Mouse (Mus musculus) intestine, embryonic 16.5 days (tissue): ENCODE measurements around the gene Tmem39b. TPM values are rescaled to one million over a fixed set of nuclear protein-coding genes. Genes with fewer than 3 reads are reported as not detected.
"Not testable (repeated sequence)": the region's sequence is repeated elsewhere in the genome, so short reads cannot be mapped to it uniquely, and the experiment has no call there.

Experiments
- ATAC-seq: fragments of 200-750 bp; cut with Nextera tagmentation; 2 replicates; pipeline ENCODE4 v1.8.0; 2017; ENCODE audit warnings: moderate TSS enrichment, moderate library complexity
- H3K27ac ChIP-seq: fragments of 300-500 bp; sonication (generic); 2 replicates; pipeline ENCODE4 v1.5.1; 2014; ENCODE audit warnings: mild to moderate bottlenecking, low read length
- H3K27me3 ChIP-seq: fragments of 300-500 bp; sonication (generic); replicated peaks from 2 replicates; pipeline ENCODE4 v1.6.1; 2014; ENCODE audit warnings: low read length, control low read depth, mixed read lengths; ENCODE audit not compliant: control insufficient read depth, insufficient read depth
- H3K36me3 ChIP-seq: fragments of 300-500 bp; sonication (generic); 2 replicates; pipeline ENCODE4 v1.6.1; 2014; ENCODE audit warnings: low read length, control low read depth; ENCODE audit not compliant: control insufficient read depth, insufficient read depth
- H3K4me1 ChIP-seq: fragments of 300-500 bp; sonication (generic); 2 replicates; pipeline ENCODE4 v1.6.1; 2014; ENCODE audit warnings: low read length, control low read depth, mixed read lengths; ENCODE audit not compliant: control insufficient read depth, insufficient read depth
- H3K4me2 ChIP-seq: fragments of 300-500 bp; sonication (generic); 2 replicates; pipeline ENCODE4 v1.6.1; 2014; ENCODE audit warnings: low read depth, low read length, control low read depth
- H3K4me3 ChIP-seq: fragments of 300-500 bp; sonication (generic); 2 replicates; pipeline ENCODE4 v1.5.1; 2014; ENCODE audit warnings: mild to moderate bottlenecking, low read length
- H3K9ac ChIP-seq: fragments of 300-500 bp; sonication (generic); 2 replicates; pipeline ENCODE4 v1.6.1; 2014; ENCODE audit warnings: low read depth, low read length
- H3K9me3 ChIP-seq: fragments of 300-500 bp; sonication (generic); 2 replicates; pipeline ENCODE4 v1.6.1; 2016; ENCODE audit warnings: low read length, control low read depth; ENCODE audit not compliant: control insufficient read depth
- WGBS: fragments of 180-500 bp; shearing (Covaris S2); extraction: QIAGEN DNeasy Blood & Tissue Kit; methylation state at CpG from one replicate; pipeline ENCODE4 v1.1.7; 2014; 5-methylcytosine and 5-hydroxymethylcytosine counted together
- polyA plus RNA-seq: library from polyadenylated mRNA; unstranded; fragments of >200 nt; fragmentation: Nextera tagmentation; extraction: Ambion mirVana; gene quantifications from 2 replicates; pipeline ENCODE4 v1.2.1, GENCODE M21; 2015

The Tmem39b gene
- polyA plus RNA-seq, 1 experiment from 2014 or later, result 10.6 TPM

GRCm38 (mm10) chr4:129736173-129736572, 39.5 kb upstream of the Tmem39b start:
- WGBS, result 88% methylated on average over 1 of the region's 1 CpGs
- no peaks in the 10 kb centered on the region for H3K36me3 ChIP-seq
- H3K27ac ChIP-seq, result no peak overlapping the region
- no peak overlapping the region for H3K4me3 ChIP-seq
- H3K27me3 ChIP-seq, result no peaks in the 10 kb centered on the region
- no peak overlapping the region for H3K9ac ChIP-seq
- H3K4me1 ChIP-seq, result peaks cover 10% of the 10 kb centered on the region; the same call in 1 of the 2 replicates
- no peak for ATAC-seq
- H3K4me2 ChIP-seq, result no peak overlapping the region
- H3K9me3 ChIP-seq, result no peaks in the 10 kb centered on the region

- not testable (repeated sequence) for H3K9ac ChIP-seq, ATAC-seq, H3K4me1 ChIP-seq, H3K4me3 ChIP-seq, H3K9me3 ChIP-seq, H3K27ac ChIP-seq, H3K4me2 ChIP-seq, H3K27me3 ChIP-seq, H3K36me3 ChIP-seq
- 93% methylated on average over 3 of the region's 4 CpGs for WGBS
Observed at GRCm38 (mm10) chr4:129735485-129735884, 38.8 kb upstream of the Tmem39b start.

GRCm38 (mm10) chr4:129731423-129731822, 34.8 kb upstream of the Tmem39b start:
- Histone ChIP-seq H3K27me3 (no peaks in the 10 kb centered on the region), H3K9ac (no peak overlapping the region), H3K4me1 (no peaks in the 10 kb centered on the region), H3K4me2 (no peak overlapping the region), H3K36me3 (no peaks in the 10 kb centered on the region), H3K27ac (no peak overlapping the region), H3K4me3 (no peak overlapping the region), H3K9me3 (no peaks in the 10 kb centered on the region)
- ATAC-seq, result no peak
- WGBS, result 87% methylated on average over 5 of the region's 5 CpGs

GRCm38 (mm10) chr4:129716310-129716709, 19.7 kb upstream of the Tmem39b start:
- no peaks in the 10 kb centered on the region for H3K4me1 ChIP-seq
- no peak overlapping the region for H3K4me2 ChIP-seq
- H3K9me3 ChIP-seq, result no peaks in the 10 kb centered on the region
- WGBS, result 92% methylated on average over 9 of the region's 9 CpGs
- no peak overlapping the region for H3K4me3 ChIP-seq
- no peak overlapping the region for H3K9ac ChIP-seq
- peaks cover 9% of the 10 kb centered on the region; the same call in 1 of the 2 replicates for H3K36me3 ChIP-seq
- no peak for ATAC-seq
- H3K27ac ChIP-seq, result no peak overlapping the region
- no peaks in the 10 kb centered on the region for H3K27me3 ChIP-seq

- no peak overlapping the region for H3K9ac ChIP-seq
- H3K4me1 ChIP-seq, result no peaks in the 10 kb centered on the region
- no peak for ATAC-seq
- 76% methylated on average over 8 of the region's 8 CpGs for WGBS
- H3K4me3 ChIP-seq, result no peak overlapping the region
- no peaks in the 10 kb centered on the region for H3K27me3 ChIP-seq
- no peaks in the 10 kb centered on the region for H3K9me3 ChIP-seq
- peaks cover 8% of the 10 kb centered on the region for H3K36me3 ChIP-seq
- H3K27ac ChIP-seq, result no peak overlapping the region
- H3K4me2 ChIP-seq, result no peak overlapping the region
Observed at GRCm38 (mm10) chr4:129709486-129710129, 13.0 kb upstream of the Tmem39b start.

- Histone ChIP-seq H3K4me1 (peaks cover 7% of the 10 kb centered on the region), H3K36me3 (peaks cover 14% of the 10 kb centered on the region), H3K4me2 (no peak overlapping the region), H3K27me3 (no peaks in the 10 kb centered on the region), H3K27ac (no peak overlapping the region), H3K9ac (no peak overlapping the region), H3K4me3 (no peak overlapping the region), H3K9me3 (no peaks in the 10 kb centered on the region)
- no peak for ATAC-seq
- WGBS, result 62% methylated on average over 3 of the region's 3 CpGs
Observed at GRCm38 (mm10) chr4:129706750-129707149, 10.1 kb upstream of the Tmem39b start.

GRCm38 (mm10) chr4:129702454-129702853, 5.8 kb upstream of the Tmem39b start:
- H3K36me3 ChIP-seq, result 0 out of 2 replicates have a peak, but pooled peaks cover 6% of the 10 kb centered on the region
- no peaks in the 10 kb centered on the region for H3K9me3 ChIP-seq
- peaks cover 8% of the 10 kb centered on the region for H3K4me1 ChIP-seq
- peak overlapping the region; percentile 43 for H3K27ac ChIP-seq
- no peaks in the 10 kb centered on the region for H3K27me3 ChIP-seq
- WGBS, result 34% methylated on average over 11 of the region's 11 CpGs
- H3K9ac ChIP-seq, result no peak overlapping the region
- ATAC-seq, result peak; percentile 83
- no peak overlapping the region for H3K4me3 ChIP-seq
- no peak overlapping the region for H3K4me2 ChIP-seq

GRCm38 (mm10) chr4:129701503-129702377, 5.1 kb upstream of the Tmem39b start:
- Histone ChIP-seq H3K9me3 (no peaks in the 10 kb centered on the region), H3K4me2 (no peak overlapping the region), H3K9ac (no peak overlapping the region), H3K27ac (peak overlapping the region; percentile 43), H3K4me3 (no peak overlapping the region), H3K4me1 (peaks cover 8% of the 10 kb centered on the region), H3K27me3 (no peaks in the 10 kb centered on the region), H3K36me3 (0 out of 2 replicates have a peak, but pooled peaks cover 6% of the 10 kb centered on the region)
- peak; percentile 54 for ATAC-seq
- 47% methylated on average over 17 of the region's 17 CpGs for WGBS

GRCm38 (mm10) chr4:129700661-129701060, 4.0 kb upstream of the Tmem39b start:
- not testable (repeated sequence) for H3K27ac ChIP-seq, H3K4me3 ChIP-seq, ATAC-seq, H3K27me3 ChIP-seq, H3K9ac ChIP-seq, H3K4me2 ChIP-seq, H3K9me3 ChIP-seq, H3K36me3 ChIP-seq
- 89% methylated on average over 6 of the region's 6 CpGs for WGBS
- H3K4me1 ChIP-seq, result peaks cover 12% of the 10 kb centered on the region
